Mouse (Mus musculus) erythroblast, embryonic 14.5 days (primary cell): ENCODE measurements around the gene Rcc2.

ENCODE experiments used
- GATA1 ChIP-seq: IDR thresholded peaks from 2 replicates; pipeline ENCODE4 v1.6.1; 2012; ENCODE audit warnings: low read length, inconsistent platforms, mixed read lengths
- TAL1 ChIP-seq: IDR thresholded peaks from 3 replicates; pipeline ENCODE4 v1.6.1; 2012; ENCODE audit warnings: low read length, inconsistent platforms, mixed read lengths

DNA sequence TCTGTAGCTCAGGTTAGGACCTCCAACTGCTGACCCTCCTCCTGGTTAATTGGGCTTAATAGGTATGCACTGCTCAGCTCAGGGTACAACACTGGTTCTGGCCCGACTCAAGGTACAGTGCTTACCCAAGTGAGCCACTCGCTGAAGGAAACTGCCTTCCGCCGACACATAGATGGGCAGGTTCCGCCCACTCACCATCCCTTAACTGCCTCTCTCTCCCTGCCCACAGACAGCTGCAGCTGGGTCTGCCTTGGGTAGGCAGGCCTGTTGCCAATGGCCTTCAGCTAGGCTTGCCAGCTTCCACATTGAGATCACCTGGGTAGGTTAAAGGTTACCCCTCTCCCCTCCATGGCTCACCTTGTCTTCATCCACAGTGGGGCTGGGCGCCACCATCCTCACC lies 41.1 kb downstream of the Rcc2 start:
- TF ChIP-seq TAL1 (no peak), GATA1 (no peak)
